Mouse (Mus musculus): ENCODE measurements around the gene Ikbke.
"Not testable (repeated sequence)": the region's sequence is repeated elsewhere in the genome, so short reads cannot be mapped to it uniquely, and the experiment has no call there.

Gene Ikbke

DNA sequence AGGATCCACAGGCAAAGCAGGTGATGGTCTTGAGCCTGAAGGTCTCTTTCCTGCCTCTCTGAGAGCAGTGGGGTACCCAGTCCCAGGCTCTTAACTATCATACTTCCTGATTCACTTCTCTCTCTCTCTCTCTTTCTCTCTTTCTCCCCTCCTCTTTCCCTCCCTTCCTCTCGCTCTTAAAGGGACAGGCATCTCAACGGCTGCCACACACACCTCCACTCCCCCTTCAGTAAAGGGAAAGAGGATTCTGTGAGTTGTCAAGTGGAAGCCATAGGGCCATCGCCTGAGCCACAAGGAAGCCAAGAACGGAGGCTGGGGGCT, at the start of gene Ikbke:
TSS of gene Ikbke (minus strand) at position 151 of the 321 bp plus-strand sequence.
- DNase-seq (ENCODE audit: extremely low read depth, insufficient read length, low spot score) = peak; percentile 64

DNA sequence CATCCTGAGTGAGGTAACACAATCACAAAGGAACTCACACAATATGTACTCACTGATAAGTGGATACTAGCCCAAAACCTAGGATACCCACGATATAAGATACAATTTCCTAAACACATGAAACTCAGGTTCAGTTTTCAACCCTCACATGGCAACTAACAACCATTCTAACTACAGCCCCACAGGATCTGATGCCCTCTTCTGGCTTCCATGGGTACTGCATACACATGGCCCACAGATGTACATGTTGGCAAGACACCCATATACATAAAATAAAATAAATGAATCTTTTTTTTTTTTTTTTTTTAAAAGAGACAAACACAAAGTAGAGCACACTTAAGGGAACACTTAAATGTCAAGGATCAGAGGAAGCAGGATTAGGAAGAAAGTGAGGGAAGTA, 49.7 kb upstream of the Ikbke start:
- not testable (repeated sequence) for DNase-seq (ENCODE audit: extremely low read depth, insufficient read length, low spot score)

DNA sequence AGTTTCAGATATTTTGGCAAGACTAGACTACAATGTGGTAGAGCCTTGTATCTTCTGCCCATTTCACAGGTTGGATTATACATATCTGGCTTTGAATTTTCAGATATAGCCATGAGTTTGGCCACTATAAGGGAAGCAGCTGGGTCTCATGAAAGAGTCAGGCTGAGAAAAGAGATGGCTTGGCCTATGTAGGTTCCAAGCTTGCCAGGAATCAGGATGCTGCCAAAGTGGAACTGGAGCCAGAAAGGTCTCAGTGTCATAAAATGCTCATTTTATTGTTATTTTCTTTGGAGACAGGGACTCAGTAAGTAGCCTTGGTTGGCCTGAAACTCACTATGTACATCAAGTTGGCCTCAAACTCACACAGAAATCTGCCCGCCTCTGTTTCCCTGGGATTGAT, 47.8 kb upstream of the Ikbke start:
- no peak for DNase-seq (ENCODE audit: extremely low read depth, insufficient read length, low spot score)

DNA sequence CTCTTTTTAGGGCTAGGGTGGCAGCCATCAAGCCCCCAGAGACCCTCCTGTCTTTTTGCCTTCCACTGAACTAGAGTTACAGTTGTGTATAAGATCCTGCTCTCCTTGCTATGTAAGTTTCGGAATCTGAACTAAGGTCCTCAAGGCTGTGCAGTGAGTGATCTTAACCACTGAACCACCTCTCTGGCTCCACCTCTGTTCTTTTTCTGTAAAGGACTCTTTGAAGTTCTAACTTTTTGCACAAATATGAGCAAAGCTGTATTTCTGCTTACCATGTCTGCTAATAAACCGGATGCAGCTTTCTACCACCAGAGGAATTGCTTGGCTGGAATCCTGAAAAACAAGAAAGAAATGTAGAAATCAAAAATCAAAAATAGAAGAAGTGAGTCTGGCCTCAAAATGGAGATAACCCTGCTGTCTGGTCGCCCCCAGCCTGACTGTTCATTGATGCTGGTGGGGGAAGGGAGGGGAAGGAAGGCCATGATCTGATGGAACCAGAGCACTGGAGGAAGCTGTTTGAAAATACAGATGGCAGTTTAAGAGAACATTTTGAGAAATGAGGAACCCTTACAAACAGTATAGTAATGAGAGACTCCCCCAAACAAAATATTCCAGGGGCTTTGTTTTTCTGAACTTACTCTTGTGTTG, 45.5 kb upstream of the Ikbke start:
- DNase-seq (ENCODE audit: extremely low read depth, insufficient read length, low spot score) = no peak

- no peak for DNase-seq (ENCODE audit: extremely low read depth, insufficient read length, low spot score)
Observed at GRCm38 (mm10) chr1:131319598-131320330, 40.4 kb upstream of the Ikbke start.

DNA sequence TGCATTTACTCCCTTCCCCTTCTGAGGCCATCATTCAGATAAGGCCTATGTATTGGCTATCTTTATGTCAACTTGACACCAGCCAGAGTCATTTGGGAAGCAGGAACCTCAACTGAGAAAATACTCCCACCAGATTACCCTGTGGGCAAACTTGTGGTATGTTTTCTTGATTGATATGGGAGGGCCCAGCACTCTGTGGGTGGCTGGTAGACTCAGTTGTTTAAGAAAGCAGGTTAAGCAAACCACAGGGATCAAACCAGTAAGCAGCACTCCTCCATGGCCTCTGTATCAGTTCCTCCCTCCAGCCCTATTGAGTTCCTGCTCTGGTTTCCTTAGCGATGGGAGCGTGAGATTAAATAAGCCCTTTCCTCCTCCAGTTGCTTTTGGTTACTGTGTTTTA, 39.0 kb upstream of the Ikbke start:
- DNase-seq (ENCODE audit: extremely low read depth, insufficient read length, low spot score) = no peak

- DNase-seq (ENCODE audit: extremely low read depth, insufficient read length, low spot score) = no peak
Observed at GRCm38 (mm10) chr1:131317625-131318024, 38.2 kb upstream of the Ikbke start.

- DNase-seq (ENCODE audit: extremely low read depth, insufficient read length, low spot score) = no peak
Observed at GRCm38 (mm10) chr1:131311284-131311683, 31.9 kb upstream of the Ikbke start.

GRCm38 (mm10) chr1:131310237-131310818, 30.9 kb upstream of the Ikbke start:
- no peak for DNase-seq (ENCODE audit: extremely low read depth, insufficient read length, low spot score)

DNA sequence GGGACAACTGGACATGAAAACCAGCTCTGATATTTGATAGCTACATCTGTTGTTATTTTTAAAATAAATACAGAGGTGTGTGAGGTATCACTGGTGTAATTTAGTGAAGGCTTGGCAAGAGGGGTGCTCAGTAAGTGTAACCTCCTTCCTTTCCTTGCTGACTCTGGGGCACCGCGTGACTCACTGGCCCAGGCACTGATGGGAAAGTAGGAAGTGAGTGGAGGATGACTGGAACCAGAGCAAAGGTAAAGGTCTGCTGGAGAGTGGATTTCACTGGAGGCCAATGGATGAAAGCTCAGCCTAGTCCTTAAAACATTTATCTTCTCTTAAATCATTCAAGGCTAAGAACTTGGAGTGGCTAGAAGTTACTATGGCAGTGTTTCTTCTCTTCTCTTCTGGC, 21.3 kb upstream of the Ikbke start:
- DNase-seq (ENCODE audit: extremely low read depth, insufficient read length, low spot score) = no peak

GRCm38 (mm10) chr1:131299788-131300187, 20.4 kb upstream of the Ikbke start:
- DNase-seq (ENCODE audit: extremely low read depth, insufficient read length, low spot score) = no peak

DNA sequence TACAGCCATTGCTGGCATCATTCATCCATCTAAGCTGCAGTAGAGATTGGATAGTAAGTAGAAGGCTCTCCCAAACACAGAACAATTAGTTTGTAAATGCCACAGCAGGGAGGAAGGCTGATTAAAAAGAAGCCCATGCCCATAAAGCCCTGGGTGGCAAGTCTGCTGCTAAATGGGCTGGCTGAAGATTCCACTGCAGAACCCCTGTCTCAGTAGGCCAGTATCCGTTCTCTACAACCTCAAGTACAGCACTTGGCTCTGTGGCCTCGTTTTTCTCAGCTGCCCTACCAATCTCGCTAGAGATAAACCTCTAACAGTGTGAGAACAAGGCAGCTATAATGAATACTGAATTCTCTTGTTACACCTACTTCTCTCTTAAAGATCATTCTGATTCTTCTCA, 19.8 kb upstream of the Ikbke start:
- no peak for DNase-seq (ENCODE audit: extremely low read depth, insufficient read length, low spot score)

DNA sequence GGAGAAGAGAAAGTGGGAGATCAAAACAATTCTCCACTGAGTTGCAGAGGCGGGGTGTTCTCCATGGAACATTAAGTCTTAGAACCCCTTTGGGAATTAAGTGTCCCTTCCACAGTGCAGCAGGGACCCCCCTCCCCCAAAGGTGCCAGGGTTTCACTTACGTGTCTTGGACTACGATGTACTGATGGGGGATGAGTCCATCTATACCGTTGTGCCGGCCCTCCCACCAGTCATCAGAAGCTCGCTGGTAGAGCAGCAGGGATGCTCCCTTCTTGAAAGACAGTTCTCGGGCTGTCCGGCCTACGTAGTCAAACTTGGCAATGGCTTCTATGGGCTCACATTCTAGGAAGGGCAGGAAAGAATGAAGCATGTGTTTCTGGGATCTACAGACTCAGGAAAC, 18.8 kb upstream of the Ikbke start:
- no peak for DNase-seq (ENCODE audit: extremely low read depth, insufficient read length, low spot score)

- no peak for DNase-seq (ENCODE audit: extremely low read depth, insufficient read length, low spot score)
Observed at GRCm38 (mm10) chr1:131296726-131297125, 17.3 kb upstream of the Ikbke start.

- no peak for DNase-seq (ENCODE audit: extremely low read depth, insufficient read length, low spot score)
Observed at GRCm38 (mm10) chr1:131295200-131295599, 15.8 kb upstream of the Ikbke start.

DNA sequence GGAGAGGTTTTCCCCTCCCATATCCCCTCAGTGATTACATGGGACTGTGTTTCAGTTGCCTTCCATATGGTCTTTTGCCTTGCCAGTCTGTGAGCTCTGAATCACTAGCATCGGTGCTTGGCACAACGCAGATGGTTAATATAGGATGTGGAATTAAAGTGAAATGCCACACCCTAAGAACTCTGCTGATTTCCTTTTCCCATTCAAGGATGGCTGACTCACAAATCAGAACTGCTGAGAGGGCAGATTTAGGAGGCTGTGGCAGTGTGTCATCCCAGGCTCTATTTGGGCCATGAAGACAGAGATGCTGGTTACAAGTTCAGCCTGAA, 14.5 kb upstream of the Ikbke start:
- DNase-seq (ENCODE audit: extremely low read depth, insufficient read length, low spot score) = no peak

- no peak for DNase-seq (ENCODE audit: extremely low read depth, insufficient read length, low spot score)
Observed at GRCm38 (mm10) chr1:131293221-131293921, 14.0 kb upstream of the Ikbke start.

DNA sequence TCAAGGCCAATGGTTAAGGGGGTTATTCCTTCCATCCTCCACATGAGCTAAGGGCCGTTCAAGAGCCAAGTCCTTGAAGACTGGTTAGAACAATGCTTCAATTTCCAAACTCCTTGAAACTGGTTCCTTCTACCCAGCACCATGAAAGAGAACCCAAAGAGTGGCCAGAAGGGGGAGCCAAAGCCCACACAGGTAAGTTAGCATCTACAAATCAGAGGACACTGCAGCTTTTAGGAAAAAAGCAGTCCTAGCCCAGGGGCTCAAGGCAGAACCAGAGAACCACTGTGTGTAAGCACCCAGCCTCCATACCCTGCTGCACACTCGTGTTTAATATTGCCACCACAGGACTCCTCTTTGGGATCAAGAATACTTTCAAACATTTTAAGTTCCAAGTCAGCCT, 11.2 kb upstream of the Ikbke start:
- DNase-seq (ENCODE audit: extremely low read depth, insufficient read length, low spot score) = no peak

- DNase-seq (ENCODE audit: extremely low read depth, insufficient read length, low spot score) = no peak
Observed at GRCm38 (mm10) chr1:131288938-131289337, 9.5 kb upstream of the Ikbke start.

DNA sequence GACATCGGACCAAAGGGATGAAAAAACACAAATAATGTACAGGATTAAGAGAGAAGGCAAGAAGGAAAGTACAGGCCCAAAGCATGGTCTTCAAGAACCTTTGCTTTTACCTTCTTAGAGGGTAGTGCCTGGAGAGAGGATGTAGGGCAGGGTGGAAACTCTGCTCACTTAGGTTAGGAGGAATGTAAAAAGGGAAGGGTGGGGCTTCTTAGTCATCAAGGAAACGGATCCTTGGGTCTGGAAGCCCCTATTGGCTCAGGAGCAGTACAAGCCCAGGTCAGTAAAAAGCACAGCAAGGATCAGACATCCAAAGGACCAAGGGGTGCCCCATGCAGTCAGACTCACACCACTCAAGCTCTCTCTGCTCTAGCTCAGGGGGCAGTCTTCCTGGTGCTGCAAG, 7.9 kb upstream of the Ikbke start:
- no peak for DNase-seq (ENCODE audit: extremely low read depth, insufficient read length, low spot score)

DNA sequence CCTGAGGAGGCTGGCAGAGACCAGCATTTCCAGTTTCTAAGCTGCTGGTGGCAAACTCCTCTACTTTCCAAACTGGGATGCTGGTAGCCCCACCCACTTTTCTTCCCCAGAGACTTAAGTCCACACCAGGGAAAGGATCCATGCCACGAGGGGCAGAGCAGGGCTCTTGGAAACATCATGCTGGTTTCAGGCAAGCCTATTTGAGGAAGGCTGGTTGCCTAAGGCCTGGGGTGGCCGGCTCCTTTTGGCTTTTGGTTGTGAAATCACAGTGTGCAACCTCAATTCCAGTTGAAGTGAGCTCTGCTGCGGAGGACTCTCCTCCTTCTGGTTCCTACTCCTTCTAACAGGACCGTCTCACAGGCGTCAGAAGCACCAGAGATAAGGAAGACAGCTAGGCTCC, 7.4 kb upstream of the Ikbke start:
- DNase-seq (ENCODE audit: extremely low read depth, insufficient read length, low spot score) = no peak

DNA sequence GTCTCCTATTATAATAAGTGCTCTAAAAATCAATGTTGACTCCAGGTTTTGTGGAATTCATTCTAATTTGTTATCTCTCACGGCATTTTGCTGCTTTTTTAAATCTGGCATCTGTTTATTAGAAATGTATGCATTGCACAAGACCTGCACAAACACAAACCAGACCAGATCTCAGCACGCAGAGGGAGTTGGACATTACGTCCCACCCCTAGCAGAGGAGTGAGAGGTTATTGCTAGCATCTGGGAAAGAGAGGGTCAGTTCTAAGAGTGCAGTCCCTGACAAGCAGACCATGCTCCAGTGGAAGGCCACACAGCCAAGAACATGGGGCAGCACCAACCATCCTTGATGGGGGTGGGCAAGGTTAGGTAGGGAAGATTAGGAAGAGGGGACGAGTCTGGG, 5.2 kb upstream of the Ikbke start:
- DNase-seq (ENCODE audit: extremely low read depth, insufficient read length, low spot score) = no peak

Measured in 3134 (cell line).